Mouse (Mus musculus): Measurements from ENCODE around the gene Pbld1. TPM values are rescaled to one million over a fixed set of nuclear protein-coding genes. Genes with fewer than 3 reads are reported as not detected.

Pbld1 gene
- polyA plus RNA-seq, 1 experiment from 2014 or later: 0.95 TPM

- Histone ChIP-seq H3K9me3 (ENCODE audit: low read length) (no peaks in the 10 kb centered on the region), H3K4me2 (replicated peaks; ENCODE audit: low read depth, low read length) (no peak overlapping the region), H3K27ac (ENCODE audit: low read length) (no peak overlapping the region), H3K4me3 (ENCODE audit: low read depth, low read length) (no peak overlapping the region), H3K9ac (replicated peaks; ENCODE audit: low read depth) (no peak overlapping the region), H3K4me1 (ENCODE audit: insufficient read depth, low read depth, low read length) (no peaks in the 10 kb centered on the region), H3K27me3 (replicated peaks; ENCODE audit: insufficient read depth, low read length) (no peaks in the 10 kb centered on the region), H3K36me3 (ENCODE audit: insufficient read depth, low read length) (no peaks in the 10 kb centered on the region)
- TF ChIP-seq CTCF (IDR thresholded peaks at IDR 0.05) (no peak), EP300 (IDR thresholded peaks at IDR 0.05) (no peak)
- DNase-seq (ENCODE audit: low spot score) (no peak), ATAC-seq (no peak)
- 65% methylated on average over 8 of the region's 8 CpGs for WGBS
These were observed 5.6 kb downstream of the Pbld1 start for GRCm38 (mm10) chr10:63065561-63065960.

GRCm38 (mm10) chr10:63065988-63066387 is 6.0 kb downstream of the Pbld1 start:
- ATAC-seq: peak; percentile 78
- peak; percentile 86 for DNase-seq (ENCODE audit: low spot score)
- no peak overlapping the region for H3K9ac ChIP-seq (replicated peaks; ENCODE audit: low read depth)
- no peaks in the 10 kb centered on the region for H3K9me3 ChIP-seq (ENCODE audit: low read length)
- no peaks in the 10 kb centered on the region for H3K27me3 ChIP-seq (replicated peaks; ENCODE audit: insufficient read depth, low read length)
- TF ChIP-seq EP300 (IDR thresholded peaks at IDR 0.05): no peak
- peak; percentile 95 for TF ChIP-seq CTCF (IDR thresholded peaks at IDR 0.05)
- H3K4me3 ChIP-seq (ENCODE audit: low read depth, low read length): no peak overlapping the region
- WGBS: 3% methylated on average over 5 of the region's 5 CpGs
- H3K4me2 ChIP-seq (replicated peaks; ENCODE audit: low read depth, low read length): no peak overlapping the region
- no peak overlapping the region for H3K27ac ChIP-seq (ENCODE audit: low read length)
- no peaks in the 10 kb centered on the region for H3K4me1 ChIP-seq (ENCODE audit: insufficient read depth, low read depth, low read length)
- no peaks in the 10 kb centered on the region for H3K36me3 ChIP-seq (ENCODE audit: insufficient read depth, low read length)

- no peak overlapping the region for H3K4me3 ChIP-seq (ENCODE audit: low read depth, low read length)
- ATAC-seq (no peak), DNase-seq (ENCODE audit: low spot score) (no peak)
- H3K36me3 ChIP-seq (ENCODE audit: insufficient read depth, low read length): no peaks in the 10 kb centered on the region
- H3K9ac ChIP-seq (replicated peaks; ENCODE audit: low read depth): no peak overlapping the region
- no peaks in the 10 kb centered on the region for H3K4me1 ChIP-seq (ENCODE audit: insufficient read depth, low read depth, low read length)
- no peaks in the 10 kb centered on the region for H3K9me3 ChIP-seq (ENCODE audit: low read length)
- no peak for TF ChIP-seq EP300 (IDR thresholded peaks at IDR 0.05)
- no peak overlapping the region for H3K27ac ChIP-seq (ENCODE audit: low read length)
- no peak overlapping the region for H3K4me2 ChIP-seq (replicated peaks; ENCODE audit: low read depth, low read length)
- WGBS: 74% methylated on average over 10 of the region's 10 CpGs
- H3K27me3 ChIP-seq (replicated peaks; ENCODE audit: insufficient read depth, low read length): no peaks in the 10 kb centered on the region
These were observed 26.3 kb downstream of the Pbld1 start for GRCm38 (mm10) chr10:63086304-63086703.

- Histone ChIP-seq H3K4me3 (ENCODE audit: low read depth, low read length) (peak overlapping the region; percentile 29; the same call in 1 of the 2 replicates), H3K4me2 (replicated peaks; ENCODE audit: low read depth, low read length) (peak overlapping the region; percentile 56; the same call in 1 of the 2 replicates), H3K9me3 (ENCODE audit: low read length) (no peaks in the 10 kb centered on the region), H3K27me3 (replicated peaks; ENCODE audit: insufficient read depth, low read length) (no peaks in the 10 kb centered on the region), H3K36me3 (ENCODE audit: insufficient read depth, low read length) (no peaks in the 10 kb centered on the region), H3K4me1 (ENCODE audit: insufficient read depth, low read depth, low read length) (no peaks in the 10 kb centered on the region), H3K27ac (ENCODE audit: low read length) (no peak overlapping the region), H3K9ac (replicated peaks; ENCODE audit: low read depth) (no peak overlapping the region)
- DNase-seq (ENCODE audit: low spot score) (no peak), ATAC-seq (no peak)
- 46% methylated on average over 8 of the region's 8 CpGs for WGBS
- no peak for TF ChIP-seq CTCF (IDR thresholded peaks at IDR 0.05)
- TF ChIP-seq EP300 (IDR thresholded peaks at IDR 0.05): no peak
These were observed 29.3 kb downstream of the Pbld1 start for GRCm38 (mm10) chr10:63089103-63089757.

- peak overlapping the region; percentile 29; the same call in 1 of the 2 replicates for H3K9ac ChIP-seq (replicated peaks; ENCODE audit: low read depth)
- H3K27ac ChIP-seq (ENCODE audit: low read length): no peak overlapping the region
- no peaks in the 10 kb centered on the region for H3K27me3 ChIP-seq (replicated peaks; ENCODE audit: insufficient read depth, low read length)
- ATAC-seq: no peak
- H3K4me3 ChIP-seq (ENCODE audit: low read depth, low read length): peak overlapping the region; percentile 29; the same call in 1 of the 2 replicates
- no peaks in the 10 kb centered on the region for H3K36me3 ChIP-seq (ENCODE audit: insufficient read depth, low read length)
- no peak for TF ChIP-seq CTCF (IDR thresholded peaks at IDR 0.05)
- TF ChIP-seq EP300 (IDR thresholded peaks at IDR 0.05): no peak
- no peaks in the 10 kb centered on the region for H3K9me3 ChIP-seq (ENCODE audit: low read length)
- 8% methylated on average over 26 of the region's 26 CpGs for WGBS
- H3K4me2 ChIP-seq (replicated peaks; ENCODE audit: low read depth, low read length): peak overlapping the region; percentile 56
- H3K4me1 ChIP-seq (ENCODE audit: insufficient read depth, low read depth, low read length): no peaks in the 10 kb centered on the region
- no peak for DNase-seq (ENCODE audit: low spot score)
These were observed 30.0 kb downstream of the Pbld1 start for GRCm38 (mm10) chr10:63089758-63090571.

- Histone ChIP-seq H3K27ac (ENCODE audit: low read length) (no peak overlapping the region), H3K4me1 (ENCODE audit: insufficient read depth, low read depth, low read length) (no peaks in the 10 kb centered on the region), H3K4me3 (ENCODE audit: low read depth, low read length) (no peak overlapping the region), H3K27me3 (replicated peaks; ENCODE audit: insufficient read depth, low read length) (no peaks in the 10 kb centered on the region), H3K9me3 (ENCODE audit: low read length) (no peaks in the 10 kb centered on the region), H3K9ac (replicated peaks; ENCODE audit: low read depth) (no peak overlapping the region), H3K4me2 (replicated peaks; ENCODE audit: low read depth, low read length) (no peak overlapping the region), H3K36me3 (ENCODE audit: insufficient read depth, low read length) (no peaks in the 10 kb centered on the region)
- DNase-seq (ENCODE audit: low spot score) (no peak), ATAC-seq (no peak)
- TF ChIP-seq EP300 (IDR thresholded peaks at IDR 0.05): no peak
- no peak for TF ChIP-seq CTCF (IDR thresholded peaks at IDR 0.05)
- 65% methylated on average over 7 of the region's 7 CpGs for WGBS
These were observed 32.0 kb downstream of the Pbld1 start for GRCm38 (mm10) chr10:63091915-63092314.

All from lung, postnatal 0 days (tissue).